Mouse (Mus musculus) brain, embryonic 14.5 days (tissue): ENCODE results near the gene Prkd2. TPM values are rescaled to one million over a fixed set of nuclear protein-coding genes. Genes with fewer than 3 reads are reported as not detected.

ENCODE experiments used
- DNase-seq: peaks from one replicate; pipeline ENCODE4 v3.0.0-alpha.2; 2011; ENCODE audit warnings: low read depth
- CTCF ChIP-seq: fragments of 200-500 bp; IDR thresholded peaks from 2 replicates; pipeline ENCODE4 v1.5.1; 2012; ENCODE audit warnings: inconsistent platforms, mild to moderate bottlenecking, moderate library complexity, borderline replicate concordance; ENCODE audit not compliant: insufficient read depth, insufficient read length; ENCODE audit errors: extremely low read depth
- POLR2A ChIP-seq: fragments of 200-500 bp; IDR thresholded peaks from 2 replicates; pipeline ENCODE4 v1.6.1; 2012; ENCODE audit warnings: mild to moderate bottlenecking, inconsistent platforms, borderline replicate concordance; ENCODE audit not compliant: poor library complexity, insufficient read depth, insufficient read length, severe bottlenecking; ENCODE audit errors: extremely low read depth
- polyA plus RNA-seq: library from polyadenylated mRNA; depleted of rRNA; stranded (reverse); fragments of >200 nt; gene quantifications from 2 replicates; pipeline ENCODE4 v1.2.3, GENCODE M21; 2012

The Prkd2 gene
- polyA plus RNA-seq, 1 experiment = 13.9 TPM

DNA sequence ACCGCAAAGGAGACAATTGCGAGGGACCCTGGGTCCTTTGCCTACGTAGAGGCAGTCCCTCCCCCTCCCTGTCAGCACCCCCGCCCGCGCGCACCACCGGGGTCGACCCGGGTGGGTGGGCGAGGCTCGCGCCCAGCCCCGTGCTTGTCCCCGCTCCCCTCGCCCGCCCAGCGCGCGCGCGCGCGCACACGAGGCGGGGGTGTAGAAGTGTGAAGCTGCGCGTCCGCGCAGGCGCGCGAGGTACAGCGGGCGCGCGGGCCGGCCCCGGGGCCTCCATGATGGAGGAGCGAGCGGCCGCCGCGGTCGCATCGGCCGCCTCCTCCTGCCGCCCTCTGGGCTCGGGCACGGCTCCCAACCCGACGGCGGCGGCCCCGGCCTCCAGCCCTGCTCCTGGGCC lies 26.6 kb upstream of the Prkd2 start:
- DNase-seq = peak; percentile 97
- peak; percentile 98 for TF ChIP-seq POLR2A
- TF ChIP-seq CTCF = no peak

DNA sequence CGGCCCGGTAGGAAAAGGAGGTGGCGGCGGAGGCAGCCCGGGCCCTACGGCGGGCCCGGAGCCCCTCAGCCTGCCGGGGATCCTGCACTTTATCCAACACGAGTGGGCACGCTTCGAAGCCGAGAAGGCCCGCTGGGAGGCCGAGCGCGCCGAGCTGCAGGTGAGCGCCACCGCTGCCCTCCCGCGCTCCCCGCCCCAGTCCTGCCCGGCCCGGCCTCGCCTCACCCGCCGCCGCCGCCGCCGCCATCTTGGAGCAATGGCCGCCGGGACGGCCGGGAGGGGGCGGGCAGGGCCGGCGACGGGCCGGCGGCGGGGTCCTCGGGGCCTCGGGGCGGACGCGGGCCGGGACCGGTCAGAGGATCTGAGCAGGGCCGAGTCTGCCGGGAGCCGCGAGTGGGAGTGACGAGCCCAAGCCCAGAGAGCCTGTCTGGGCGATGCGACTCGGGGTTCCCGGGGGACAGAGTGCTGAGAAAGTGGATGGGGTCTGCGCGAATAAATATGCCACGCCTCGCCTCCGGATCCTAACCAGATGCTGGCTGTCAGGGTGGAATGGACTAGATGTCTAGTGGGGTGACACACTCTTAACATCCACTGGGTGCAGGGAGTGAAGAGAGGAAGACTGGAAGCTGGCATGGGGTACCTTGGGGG lies 26.1 kb upstream of the Prkd2 start, which contains the start of gene Fkrp:
TSS of gene Fkrp (minus strand) at position 258 of the 648 bp plus-strand sequence.
- peak; percentile 42 for DNase-seq
- TF ChIP-seq CTCF = no peak
- TF ChIP-seq POLR2A = no peak

DNA sequence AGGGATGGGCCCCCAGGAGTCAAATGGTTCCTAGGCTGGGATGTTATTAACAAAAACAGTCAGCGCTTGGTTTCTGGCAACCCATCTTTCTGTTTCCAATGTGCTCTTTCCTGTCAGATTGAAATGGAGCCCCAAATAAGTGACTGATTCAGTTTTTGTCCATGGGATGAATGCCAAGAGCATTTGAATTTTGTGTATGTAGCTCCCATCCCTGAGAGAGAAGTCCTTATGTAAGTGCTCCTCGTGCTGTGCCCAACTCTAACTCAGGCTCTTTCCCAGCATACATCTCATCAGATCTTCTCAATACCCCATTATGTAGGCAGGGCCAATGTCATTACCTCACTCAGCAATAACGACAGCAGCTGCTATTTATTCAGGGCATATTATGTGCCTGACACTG lies 25.0 kb upstream of the Prkd2 start:
- no peak for TF ChIP-seq CTCF
- no peak for TF ChIP-seq POLR2A
- peak; percentile 61 for DNase-seq

DNA sequence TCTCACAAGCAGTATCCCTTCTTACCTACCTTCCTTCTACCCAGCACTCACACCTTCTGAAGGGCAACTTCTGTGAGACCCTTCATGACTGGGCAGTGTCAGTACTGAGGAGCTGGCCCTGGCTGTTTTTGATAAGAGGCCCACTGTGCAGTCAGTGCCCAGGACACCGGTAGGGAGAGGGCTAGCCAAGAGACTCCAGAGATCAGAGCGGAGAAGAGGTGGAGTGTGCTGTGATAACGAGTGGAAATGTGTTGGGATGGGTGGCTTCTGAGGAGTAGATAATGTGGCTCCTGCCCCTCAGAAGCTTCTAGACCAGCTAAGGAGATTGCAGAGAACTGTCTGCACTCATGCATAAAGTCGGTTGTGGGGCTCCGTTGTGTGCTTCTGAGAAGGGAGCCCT lies 22.9 kb upstream of the Prkd2 start:
- DNase-seq = no peak
- TF ChIP-seq POLR2A (no peak), CTCF (no peak)

DNA sequence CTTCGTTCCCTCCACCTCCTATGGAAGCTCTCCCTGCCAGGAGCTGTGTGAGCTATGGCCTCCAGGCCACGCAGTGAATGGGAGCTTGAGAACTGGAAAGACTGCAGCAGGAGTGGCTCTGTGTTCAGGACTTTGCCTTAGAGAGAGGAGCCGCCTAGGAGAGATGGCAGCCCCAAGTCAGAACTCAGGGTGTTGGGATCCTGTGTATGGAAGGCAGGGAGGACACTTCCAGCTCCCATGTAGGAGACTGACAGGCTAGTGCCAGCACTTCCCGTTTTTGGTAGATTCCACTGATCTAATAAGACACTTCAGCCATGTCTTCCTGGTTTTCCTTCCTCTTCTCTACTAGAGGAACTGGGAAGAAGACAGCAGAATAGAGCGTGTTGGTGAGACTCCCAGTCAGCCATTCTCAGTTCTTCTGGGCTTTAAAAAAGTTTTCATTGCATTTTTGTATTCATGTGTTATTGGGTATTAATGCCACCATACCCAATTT lies 22.4 kb upstream of the Prkd2 start:
- no peak for DNase-seq
- no peak for TF ChIP-seq POLR2A
- no peak for TF ChIP-seq CTCF

DNA sequence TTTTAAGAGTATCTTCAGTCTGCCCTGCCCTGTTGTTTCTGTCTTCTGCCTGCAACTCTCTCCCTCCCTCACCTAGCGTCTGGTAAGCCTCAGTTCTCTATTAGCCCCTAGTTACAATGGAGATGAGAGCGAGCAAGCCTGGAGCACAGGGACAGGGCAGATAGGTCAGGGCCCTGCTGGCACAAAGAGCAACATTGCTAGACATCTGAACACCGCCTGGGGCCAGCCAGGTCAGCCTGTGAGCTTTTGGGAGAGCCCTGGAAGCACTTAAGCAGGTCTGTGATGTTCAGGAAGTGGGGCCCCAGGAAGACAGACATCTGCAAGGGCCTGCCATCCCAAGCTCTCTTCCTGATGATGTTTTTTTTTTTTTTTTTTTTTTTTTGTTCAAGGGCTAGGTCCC lies 21.6 kb upstream of the Prkd2 start:
- TF ChIP-seq CTCF (no peak), POLR2A (no peak)
- DNase-seq = no peak

DNA sequence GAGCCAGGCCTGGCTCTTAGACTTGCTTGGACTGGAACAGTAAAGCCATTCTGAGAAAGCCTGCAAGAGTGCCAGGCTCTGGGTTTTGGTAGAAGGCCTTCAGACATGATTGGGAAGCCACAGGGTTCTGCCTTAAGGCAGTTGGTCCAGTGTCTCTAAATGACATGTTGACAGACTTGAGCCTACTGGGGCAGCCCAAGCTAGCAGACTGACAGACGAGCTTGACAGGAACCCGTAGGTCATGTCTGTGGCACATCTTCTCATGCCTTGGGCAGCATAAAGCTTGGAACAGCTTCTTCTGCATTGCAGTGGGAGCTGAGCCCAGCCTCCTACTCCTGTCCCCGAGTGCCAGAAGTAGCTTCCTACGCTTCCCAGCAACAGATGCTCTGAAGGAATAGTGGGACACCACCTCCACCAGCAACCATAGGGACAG lies 21.0 kb upstream of the Prkd2 start:
- no peak for DNase-seq
- no peak for TF ChIP-seq CTCF
- TF ChIP-seq POLR2A = no peak

DNA sequence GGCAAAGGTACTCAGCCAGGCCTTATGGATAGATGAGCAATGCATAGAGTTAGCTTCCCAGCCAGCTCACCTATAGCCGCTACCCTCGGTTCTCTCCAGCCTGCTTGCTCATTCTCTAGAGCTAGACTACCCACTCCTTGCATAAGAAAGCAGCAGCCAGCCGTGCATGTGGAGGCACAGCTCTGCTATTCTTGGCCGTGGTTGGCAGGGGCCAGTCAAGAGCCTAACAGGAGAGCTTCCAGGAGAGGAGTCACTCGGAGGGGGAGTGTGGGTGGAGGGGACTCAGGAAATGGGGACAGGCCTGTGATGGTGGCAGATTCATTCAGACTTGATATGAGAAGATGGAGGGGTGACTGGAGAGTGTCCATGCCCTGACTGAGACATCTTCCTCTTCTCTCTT lies 19.0 kb upstream of the Prkd2 start:
- DNase-seq = no peak
- TF ChIP-seq POLR2A = no peak
- TF ChIP-seq CTCF = no peak

DNA sequence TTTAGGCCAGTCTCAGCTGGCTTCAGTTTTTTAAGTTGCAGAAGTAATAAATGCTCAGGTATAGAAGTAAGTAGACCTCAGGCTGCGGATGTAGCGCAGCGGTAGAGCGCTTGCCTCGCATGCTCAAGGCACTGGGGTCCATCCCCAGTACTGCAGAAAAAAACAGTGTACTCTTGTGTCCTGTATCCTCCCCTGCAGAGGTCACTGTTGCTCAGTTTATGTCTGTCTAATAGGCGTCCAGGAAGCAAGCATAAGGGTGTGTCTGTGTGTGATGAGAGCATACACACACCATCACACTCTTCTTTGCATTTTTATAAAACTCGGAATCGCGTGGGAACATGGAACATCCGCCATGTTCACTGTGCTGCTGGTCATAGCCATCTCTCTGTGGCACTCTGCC lies 16.9 kb upstream of the Prkd2 start:
- TF ChIP-seq POLR2A (no peak), CTCF (peak; percentile 23; the same call in 1 of the 2 replicates)
- no peak for DNase-seq

DNA sequence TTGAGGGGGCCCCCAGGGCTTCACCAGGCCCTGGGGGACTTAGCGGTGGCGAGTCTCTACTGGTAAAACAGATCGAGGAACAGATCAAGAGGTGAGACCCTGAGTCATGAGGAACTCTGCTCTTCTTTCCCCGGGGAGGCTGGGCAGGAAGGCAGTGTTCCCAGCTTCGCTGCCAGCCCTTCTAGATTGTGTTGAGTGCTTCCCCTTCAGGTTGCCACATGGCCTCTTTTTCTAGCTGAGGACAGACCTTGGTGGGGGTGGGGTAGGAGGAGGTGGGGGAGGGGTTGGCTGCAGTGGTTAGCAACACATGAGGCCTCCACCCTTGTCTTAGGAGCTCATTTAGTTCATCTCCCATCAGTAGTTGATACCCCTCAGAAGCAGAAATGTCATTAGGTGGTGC lies 16.1 kb upstream of the Prkd2 start:
- no peak for DNase-seq
- TF ChIP-seq CTCF (no peak), POLR2A (no peak)

DNA sequence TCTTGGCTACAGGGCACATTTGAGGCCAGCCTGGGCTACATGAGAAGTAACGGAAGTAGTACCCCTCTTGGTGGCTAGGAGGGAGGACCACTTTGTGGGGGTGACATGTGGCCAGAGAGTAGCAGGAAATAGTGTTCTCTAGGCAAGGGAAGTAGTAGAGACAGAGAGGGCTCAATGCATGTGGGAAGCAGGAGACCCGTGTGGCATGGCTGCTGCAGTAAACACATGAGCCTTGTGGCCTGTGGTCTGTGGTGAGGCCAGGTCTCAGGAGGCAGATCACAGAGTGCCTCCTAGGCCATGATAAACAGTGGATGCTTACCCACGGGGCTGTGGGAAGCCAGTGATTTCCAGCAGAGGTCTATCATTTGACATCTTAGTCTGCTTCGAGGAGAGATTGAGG lies 15.4 kb upstream of the Prkd2 start:
- no peak for DNase-seq
- no peak for TF ChIP-seq POLR2A
- no peak for TF ChIP-seq CTCF

DNA sequence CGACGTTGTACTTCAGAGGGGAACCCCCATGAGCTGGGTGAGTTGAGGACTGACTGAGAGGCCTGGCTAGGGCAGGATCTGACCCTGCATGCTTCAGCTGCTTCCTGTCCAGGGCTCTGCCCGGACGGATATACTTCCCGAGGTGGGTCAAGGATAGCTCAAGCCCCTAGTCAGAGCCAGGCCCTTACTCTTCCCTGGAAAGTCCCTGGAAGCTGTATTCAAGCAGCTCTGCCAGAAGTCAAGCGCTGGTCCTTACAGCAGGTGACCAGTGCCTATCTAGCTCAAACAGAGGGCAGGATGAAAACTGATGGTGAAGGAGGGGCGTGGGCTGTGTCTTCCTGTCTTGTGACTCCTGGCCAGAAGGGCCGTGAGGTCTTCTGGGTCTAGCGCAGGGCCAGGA lies 12.3 kb upstream of the Prkd2 start:
- no peak for DNase-seq
- no peak for TF ChIP-seq POLR2A
- TF ChIP-seq CTCF = no peak

DNA sequence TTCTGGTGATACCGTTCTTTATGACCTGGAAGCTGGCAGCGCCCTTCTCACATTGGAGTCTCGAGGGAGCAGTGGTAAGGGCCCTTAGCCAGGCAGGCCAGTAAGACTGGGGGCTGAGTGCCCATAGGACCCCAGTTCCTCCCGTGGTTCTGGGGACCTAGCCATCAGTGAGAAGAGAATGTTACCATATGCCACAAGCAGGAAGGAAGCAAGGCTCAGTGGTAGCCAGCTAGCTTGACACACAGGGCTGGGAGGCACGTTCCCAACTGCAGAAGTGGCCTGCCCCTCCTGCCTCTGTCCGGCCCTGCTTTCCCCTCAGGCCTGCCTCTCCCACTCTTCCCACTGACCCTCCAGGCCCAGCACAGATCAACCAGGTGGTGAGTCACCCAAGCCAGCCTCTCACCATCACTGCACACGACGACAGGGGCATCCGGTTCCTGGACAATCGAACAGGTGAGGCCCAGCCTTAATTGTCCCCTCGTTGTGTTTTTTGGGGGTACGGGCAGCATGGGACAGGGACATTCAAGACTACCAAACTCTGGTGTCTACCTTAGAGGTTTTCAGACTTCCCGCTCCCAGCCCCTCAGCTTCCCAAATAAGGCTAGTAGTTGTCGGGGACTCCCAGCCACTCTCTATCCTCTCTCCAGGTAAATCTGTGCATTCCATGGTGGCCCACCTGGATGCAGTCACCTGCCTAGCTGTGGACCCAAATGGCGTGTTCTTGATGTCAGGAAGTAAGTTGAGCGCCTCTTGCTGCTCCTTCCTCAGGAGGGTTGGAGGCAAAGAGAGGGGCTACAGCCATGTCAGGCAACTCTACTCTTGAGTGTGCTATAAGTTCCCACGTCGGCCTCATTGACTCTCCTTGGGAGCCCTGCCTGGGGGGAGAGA lies 4.5 kb upstream of the Prkd2 start:
- no peak for TF ChIP-seq POLR2A
- TF ChIP-seq CTCF = no peak

DNA sequence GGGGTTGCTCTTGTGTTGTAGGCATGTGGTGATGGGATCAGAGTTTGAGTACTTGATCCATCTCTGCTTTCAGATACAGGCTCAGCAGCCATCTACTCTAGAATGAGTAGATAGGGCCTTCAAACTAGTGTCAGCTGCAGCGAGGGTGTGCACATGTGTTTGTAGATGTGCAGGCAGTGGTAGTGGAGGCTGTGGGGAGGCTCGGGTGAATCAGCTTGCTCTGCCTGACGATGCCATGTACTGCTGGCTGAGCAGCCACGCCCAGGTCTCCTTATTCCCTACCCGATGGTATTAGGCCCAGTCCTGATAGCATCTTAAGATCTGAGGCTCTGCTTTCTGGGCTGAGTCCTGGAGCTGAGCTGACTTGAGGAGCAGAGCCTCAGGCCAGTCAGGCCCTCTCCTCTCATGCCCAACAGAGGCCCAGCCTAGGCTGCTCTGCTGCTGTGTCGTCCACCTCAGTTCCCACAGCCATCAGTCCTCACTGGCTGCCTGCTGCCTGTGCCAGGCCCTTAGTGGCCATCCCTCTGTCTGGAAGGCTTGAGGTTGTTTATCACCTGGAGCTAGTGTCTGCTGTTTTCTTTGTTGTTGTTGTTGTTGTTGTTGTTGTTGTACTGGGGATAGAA lies 3.8 kb upstream of the Prkd2 start:
- no peak for DNase-seq
- no peak for TF ChIP-seq POLR2A
- no peak for TF ChIP-seq CTCF

More for the DNA sequence above, 4.5 kb upstream of the Prkd2 start:
- no peak for DNase-seq
